Mouse (Mus musculus) right cerebral cortex, postnatal 25 days (tissue): ENCODE measurements at regions not wholly inside any gene's neighbourhood (a gene's known extent, or its start where the extent isn't known, plus 50 kb on each side); places are given as distances from the start of the nearest gene placed in this dataset.
A peak's percentile ranks its signal among the peaks of the same experiment; 100 is the strongest.
"Not testable (repeated sequence)": the region's sequence is repeated elsewhere in the genome, so short reads cannot be mapped to it uniquely, and the experiment has no call there.

Experiments
- DNase-seq: peaks from one replicate; pipeline ENCODE4 v3.0.0; 2022

GRCm38 (mm10) chr9:4234796-4235195, 74.5 kb downstream of the Aasdhppt start:
- DNase-seq = no peak

DNA sequence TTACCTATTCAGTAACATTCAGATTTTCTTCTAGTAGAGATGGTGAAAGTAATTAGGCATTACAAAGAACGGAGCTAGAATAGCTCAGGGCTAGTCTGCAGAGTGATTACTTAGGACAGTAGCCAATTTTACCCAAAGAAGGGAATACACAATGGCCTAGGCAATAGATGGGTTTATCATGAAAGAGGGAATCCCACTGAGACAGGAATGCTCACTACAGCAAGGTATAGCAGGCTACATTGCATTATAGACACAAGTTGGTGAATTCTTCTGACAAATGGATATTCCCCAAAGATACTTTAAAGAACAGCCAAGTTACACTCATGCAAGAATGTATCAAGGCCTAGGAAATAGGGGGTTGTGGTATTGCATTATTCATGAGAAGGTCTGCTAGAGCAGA, 94.7 kb downstream of the Aasdhppt start:
- not testable (repeated sequence) for DNase-seq

GRCm38 (mm10) chr9:4209987-4210476, 99.2 kb downstream of the Aasdhppt start:
- DNase-seq = no peak

DNA sequence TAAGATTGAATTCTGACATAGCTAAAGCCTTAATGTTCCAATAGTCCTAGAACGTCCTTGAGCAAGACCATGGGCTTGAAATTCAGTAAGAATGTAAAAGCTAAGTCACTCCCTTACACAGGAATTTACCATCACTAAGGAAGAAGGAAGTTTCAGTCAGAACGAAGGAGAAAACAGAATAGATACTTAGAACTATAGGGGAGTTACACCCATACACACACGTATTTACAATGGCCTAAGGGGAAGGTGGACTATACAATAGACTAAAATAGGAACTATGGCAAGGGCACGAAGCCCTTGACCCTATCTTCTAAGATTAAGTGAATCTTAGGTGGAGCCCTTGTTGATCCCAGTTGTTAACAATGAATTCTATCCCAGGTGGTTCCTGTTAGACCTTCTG, 116.5 kb downstream of the Aasdhppt start:
- not testable (repeated sequence) for DNase-seq

DNA sequence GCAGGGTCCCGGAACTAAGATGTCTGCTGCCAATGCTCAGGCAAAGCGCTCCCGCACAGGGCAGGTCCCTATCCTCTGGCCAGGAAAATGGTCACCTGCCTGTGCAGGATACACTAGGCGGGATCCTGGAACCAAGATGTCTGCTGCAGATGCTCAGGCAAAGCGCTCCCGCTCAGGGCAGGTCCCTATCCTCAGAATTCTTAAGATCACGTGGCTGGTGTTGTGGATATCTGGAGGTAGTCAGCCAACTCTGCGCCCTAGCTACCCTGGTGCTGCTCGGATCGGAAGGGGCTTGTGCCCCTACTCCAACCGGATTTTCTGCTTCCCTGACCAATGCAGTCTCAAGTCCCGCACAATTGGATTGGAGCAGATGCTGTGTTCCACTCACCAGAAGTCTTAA, 153.3 kb downstream of the Aasdhppt start:
- DNase-seq = not testable (repeated sequence)

DNA sequence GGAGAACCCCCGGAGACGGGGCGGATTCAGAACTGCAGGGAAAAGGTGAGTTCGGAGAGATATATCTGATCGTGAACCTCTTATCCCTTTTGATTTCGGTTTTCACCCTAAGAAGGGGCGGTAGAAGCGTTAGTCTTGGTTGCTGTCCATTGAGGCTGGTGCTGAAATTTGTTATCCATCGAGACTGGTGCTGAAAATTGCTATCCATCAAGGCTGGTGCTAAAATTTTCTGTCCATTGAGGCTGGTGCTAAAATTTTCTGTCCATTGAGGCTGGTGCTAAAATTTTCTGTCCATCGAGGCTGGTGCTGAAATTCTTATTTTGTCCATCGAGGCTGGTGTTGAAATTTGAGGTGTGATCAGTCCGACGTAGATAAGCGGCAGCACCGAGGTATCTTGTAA, 170.4 kb downstream of the Aasdhppt start:
- not testable (repeated sequence) for DNase-seq

- DNase-seq = no peak
These were observed 216.8 kb downstream of the Aasdhppt start for GRCm38 (mm10) chr9:4092518-4092917.

GRCm38 (mm10) chr9:4082668-4083067, 226.6 kb downstream of the Aasdhppt start:
- DNase-seq = not testable (repeated sequence)

GRCm38 (mm10) chr9:4061037-4061436, 248.2 kb downstream of the Aasdhppt start:
- peak; percentile 3 for DNase-seq

DNA sequence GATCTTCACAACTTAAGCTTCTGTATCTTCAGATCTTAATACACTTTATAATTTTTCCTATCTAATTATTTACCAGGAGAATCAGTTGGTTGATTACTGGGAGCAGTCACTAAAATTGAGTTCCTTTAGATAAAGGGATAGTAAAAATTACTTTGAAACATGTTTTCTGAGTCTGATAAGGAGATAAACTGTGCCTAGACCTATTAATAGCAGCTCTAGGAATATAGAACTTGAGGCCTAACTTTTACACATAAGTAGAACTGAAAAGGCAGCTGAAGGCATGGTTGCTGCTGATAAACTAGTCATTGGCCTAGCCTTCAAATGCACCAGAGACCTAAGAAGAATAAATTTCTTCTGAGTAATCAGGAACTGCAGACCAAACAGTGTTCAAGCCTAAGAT, 260.5 kb downstream of the Aasdhppt start:
- no peak for DNase-seq

GRCm38 (mm10) chr9:4047654-4048053, 261.6 kb downstream of the Aasdhppt start:
- not testable (repeated sequence) for DNase-seq

- no peak for DNase-seq
These were observed 268.2 kb downstream of the Aasdhppt start for GRCm38 (mm10) chr9:4040871-4041665.

- DNase-seq = not testable (repeated sequence)
These were observed 282.1 kb downstream of the Aasdhppt start for GRCm38 (mm10) chr9:4027181-4027580.

GRCm38 (mm10) chr9:4020093-4020492, 289.2 kb downstream of the Aasdhppt start:
- no peak for DNase-seq

DNA sequence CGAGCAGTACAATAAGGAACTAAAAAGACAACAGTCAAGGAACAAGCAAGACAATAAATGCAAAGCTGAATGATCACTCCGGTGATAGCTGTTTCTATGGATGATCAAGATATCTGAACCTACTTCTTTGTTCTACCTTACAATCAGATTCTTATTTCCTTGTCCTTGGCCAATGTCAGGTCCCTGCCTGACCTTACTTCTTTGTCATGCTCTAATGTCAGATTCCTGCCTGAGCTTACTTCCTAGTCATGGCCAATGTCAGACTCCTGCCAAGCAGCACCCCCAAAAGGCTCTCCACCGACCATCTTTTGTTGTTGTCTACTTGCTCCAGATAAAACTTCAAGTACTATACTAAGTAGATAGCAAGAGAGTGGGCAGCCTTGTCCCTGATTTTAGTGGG, 312.6 kb downstream of the Aasdhppt start:
- DNase-seq = no peak

DNA sequence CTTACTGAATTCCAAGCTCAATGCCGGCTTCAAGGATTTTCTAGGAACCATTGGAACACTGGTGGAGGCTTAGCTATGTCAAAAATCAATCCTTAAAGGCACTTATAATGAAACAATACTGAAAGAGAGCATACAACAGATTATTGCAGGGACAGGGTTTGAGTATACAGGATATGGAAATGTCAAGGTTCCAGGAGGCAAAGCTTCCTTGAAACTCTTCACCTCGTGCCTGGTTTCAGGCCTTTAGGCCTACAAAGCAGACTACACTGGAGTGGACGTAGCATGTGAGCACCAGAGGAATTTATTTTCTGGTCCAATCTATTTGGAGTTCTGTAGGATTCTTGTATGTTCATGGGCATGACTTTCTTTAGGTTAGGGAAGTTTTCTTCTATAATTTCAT, 320.9 kb downstream of the Aasdhppt start:
- not testable (repeated sequence) for DNase-seq

DNA sequence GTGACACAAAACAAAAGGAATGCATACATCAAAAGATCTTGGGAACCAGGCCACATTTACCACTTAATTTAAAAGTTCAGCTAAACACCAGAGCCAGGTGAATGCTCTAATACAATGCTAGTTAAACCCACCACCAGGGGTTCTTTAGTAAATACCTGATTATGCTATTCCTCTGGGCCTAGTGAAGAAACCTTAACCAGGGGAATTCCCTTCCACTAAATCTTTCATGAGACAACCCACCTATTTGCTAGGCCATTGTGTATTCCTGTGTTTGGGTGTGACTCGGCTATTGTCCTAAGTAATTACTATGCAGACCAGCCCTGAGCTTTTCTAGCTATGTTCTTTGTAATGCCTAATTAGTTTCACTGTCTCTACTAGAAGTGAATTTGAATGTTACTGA, 321.3 kb downstream of the Aasdhppt start:
- DNase-seq = not testable (repeated sequence)
